Mouse (Mus musculus) gastrocnemius, adult 2 months (tissue): ENCODE results near the gene Spns2. TPM values are rescaled to one million over a fixed set of nuclear protein-coding genes. Genes with fewer than 3 reads are reported as not detected.

Experiments used
- DNase-seq: peaks from one replicate; pipeline ENCODE4 v3.0.0; 2022
- H3K27ac ChIP-seq: fragments of 200-600 bp; 2 replicates; pipeline ENCODE4 v1.8.1; 2022; ENCODE audit warnings: mild to moderate bottlenecking
- H3K4me3 ChIP-seq: fragments of 200-600 bp; 2 replicates; pipeline ENCODE4 v1.8.1; 2022; ENCODE audit warnings: mild to moderate bottlenecking, moderate library complexity
- CTCF ChIP-seq: fragments of 200-600 bp; IDR thresholded peaks from 2 replicates; pipeline ENCODE4 v1.8.1; 2022; ENCODE audit warnings: antibody characterized with exemption, mild to moderate bottlenecking, moderate library complexity
- intact Hi-C: fragments of 180-260 bp; cut with DNase I; formaldehyde crosslinking; loops from one replicate; pipeline ENCODE4 v1.15.1; 2025
- total RNA-seq, 2 experiments: library from RNA; stranded (reverse); gene quantifications; 2 replicates each; pipeline ENCODE4 v1.2.3; 2021

The Spns2 gene
- total RNA-seq, 2 experiments from 2014 or later, result 15.7 to 65.1 TPM

DNA sequence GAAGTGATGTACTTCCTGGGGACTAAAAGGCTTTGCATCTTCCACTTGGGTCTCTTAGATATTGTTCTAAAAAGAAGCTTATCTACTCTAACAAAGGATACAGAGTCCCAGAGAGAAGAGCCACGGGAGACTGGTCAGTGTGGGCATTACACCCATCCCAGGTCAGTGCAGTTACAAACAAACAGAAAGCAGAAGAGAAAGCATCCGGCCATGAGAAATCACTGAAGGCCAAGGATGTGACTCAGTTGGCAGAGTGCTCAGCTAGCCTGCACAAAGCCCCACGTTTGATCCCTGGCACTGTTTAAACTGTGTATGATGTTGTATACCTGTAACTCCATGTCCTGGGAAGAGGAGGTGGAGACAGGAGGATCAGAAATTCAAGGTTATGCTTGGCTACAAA is 30.2 kb upstream of the Spns2 start:
- no peak for TF ChIP-seq CTCF
- peak overlapping the region; percentile 48; the same call in 1 of the 2 replicates for H3K27ac ChIP-seq
- DNase-seq, result no peak
- no peak overlapping the region for H3K4me3 ChIP-seq
- intact Hi-C loops, result no loop called here

DNA sequence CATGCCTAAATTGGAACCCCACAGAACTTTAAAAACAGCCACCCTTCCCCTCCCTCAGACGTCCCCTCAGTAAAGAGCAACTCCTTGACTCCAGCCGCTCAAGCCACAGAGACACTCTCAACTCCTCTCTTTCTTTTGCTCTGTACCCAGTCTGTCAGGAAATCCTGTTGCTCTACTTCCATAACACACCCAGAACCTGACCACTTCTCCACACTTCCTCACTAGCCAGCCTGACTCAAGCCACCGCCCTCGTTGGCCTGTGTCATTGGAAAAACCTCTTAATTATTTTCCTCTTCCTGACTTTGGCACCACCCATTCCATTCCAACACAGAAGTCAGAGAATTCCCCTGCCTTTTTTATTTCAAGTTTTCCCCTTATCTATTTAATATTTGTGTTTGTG is 29.5 kb upstream of the Spns2 start:
- DNase-seq, result no peak
- intact Hi-C loops, result no loop called here

DNA sequence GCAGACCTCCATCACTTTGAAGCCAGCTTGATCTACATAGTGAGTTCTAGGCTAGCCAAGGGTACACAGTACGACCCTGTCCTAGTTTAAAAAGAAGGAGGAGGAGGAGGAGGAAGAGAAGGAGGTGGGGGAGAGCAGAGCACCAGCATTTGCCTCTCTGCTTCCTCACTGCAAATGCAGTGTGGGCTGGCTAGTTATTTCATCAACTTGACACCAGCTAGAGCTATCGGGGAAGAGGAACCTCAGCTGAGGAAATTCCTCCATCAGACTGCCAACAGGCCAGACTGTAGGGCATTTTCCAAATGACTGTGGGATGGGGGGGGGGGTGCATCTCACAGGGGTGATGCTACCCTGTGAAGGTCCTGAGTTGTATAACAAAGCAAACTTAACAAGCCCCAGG is 28.7 kb upstream of the Spns2 start:
- no peak for TF ChIP-seq CTCF
- Histone ChIP-seq H3K27ac (peak overlapping the region; percentile 31; the same call in 1 of the 2 replicates), H3K4me3 (no peak overlapping the region)
- intact Hi-C loops, result no loop called here
- DNase-seq, result no peak

More for the DNA sequence above, 29.5 kb upstream of the Spns2 start:
- Histone ChIP-seq H3K4me3 (no peak overlapping the region), H3K27ac (peak overlapping the region; percentile 48; the same call in 1 of the 2 replicates)
- no peak for TF ChIP-seq CTCF

DNA sequence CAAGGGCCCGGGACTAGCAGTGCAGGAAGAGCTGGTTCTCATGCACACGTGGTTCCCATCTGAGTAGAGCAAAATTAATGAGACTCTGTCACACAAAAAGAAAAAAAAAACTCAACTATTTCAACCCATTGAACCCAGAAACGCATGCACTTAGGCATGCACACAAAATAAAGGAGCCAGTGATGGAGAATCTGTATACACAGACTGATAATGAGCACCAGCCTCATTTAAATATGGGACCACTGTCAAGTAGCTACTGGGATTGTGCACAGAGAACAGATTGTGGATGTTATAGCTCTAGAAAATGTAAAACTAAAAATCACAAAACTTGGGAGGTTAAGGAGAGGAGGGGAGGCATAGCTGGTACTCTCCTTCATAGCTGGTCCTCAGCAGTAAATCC is 25.3 kb upstream of the Spns2 start:
- intact Hi-C loops, result no loop called here
- DNase-seq, result no peak
- TF ChIP-seq CTCF, result no peak
- Histone ChIP-seq H3K27ac (no peak overlapping the region), H3K4me3 (no peak overlapping the region)

DNA sequence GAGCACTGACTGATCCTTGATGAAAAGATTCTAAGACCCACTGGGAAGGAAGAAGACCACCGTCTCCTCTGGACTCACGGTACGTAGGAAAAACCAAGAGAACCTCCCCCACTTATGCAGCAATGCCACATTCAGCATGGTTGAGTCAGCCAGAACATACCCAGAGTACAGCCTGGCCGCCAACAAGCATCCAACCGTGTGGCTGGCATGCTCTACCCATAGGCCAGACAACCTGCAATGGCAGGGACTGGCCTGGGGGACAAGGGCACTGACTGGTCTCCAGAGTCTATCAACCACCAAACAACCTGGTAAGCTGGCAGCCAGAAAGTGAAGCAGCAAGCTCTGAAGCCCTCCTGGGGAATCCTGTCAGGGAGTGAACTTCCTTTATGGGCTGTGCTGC is 18.9 kb upstream of the Spns2 start:
- DNase-seq, result no peak
- no peak for TF ChIP-seq CTCF
- intact Hi-C loops, result loop anchor here (5.0 kb wide), 1 partner anchor 44 kb away; the partner anchor contains the start of gene Spns3
- Histone ChIP-seq H3K4me3 (no peak overlapping the region), H3K27ac (peak overlapping the region; percentile 70)

DNA sequence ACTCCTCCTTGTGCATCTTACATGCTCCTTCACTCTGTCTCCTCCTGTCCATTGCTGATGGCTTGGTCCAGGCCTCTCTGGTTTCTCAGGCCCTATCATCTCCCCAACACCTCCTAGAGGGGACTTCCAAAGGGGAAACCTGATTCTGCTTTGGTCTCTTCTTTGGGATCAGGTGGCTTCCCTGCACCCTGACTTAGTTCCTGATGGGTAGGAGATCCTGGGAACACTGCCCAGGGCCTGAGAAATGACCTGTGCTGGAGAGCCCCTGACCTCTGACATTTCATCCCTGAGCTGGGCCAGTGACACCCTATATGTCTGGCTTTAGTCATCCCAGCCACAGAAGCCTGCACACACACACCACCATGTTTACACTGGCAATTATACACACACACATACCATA is 17.9 kb upstream of the Spns2 start:
- Histone ChIP-seq H3K27ac (peak overlapping the region; percentile 76), H3K4me3 (no peak overlapping the region)
- DNase-seq, result peak; percentile 89
- no peak for TF ChIP-seq CTCF
- intact Hi-C loops, result loop anchor here (1.0 to 5.0 kb wide), 2 partner anchors 14 to 45 kb away; partner anchors contain the start of gene Spns3

DNA sequence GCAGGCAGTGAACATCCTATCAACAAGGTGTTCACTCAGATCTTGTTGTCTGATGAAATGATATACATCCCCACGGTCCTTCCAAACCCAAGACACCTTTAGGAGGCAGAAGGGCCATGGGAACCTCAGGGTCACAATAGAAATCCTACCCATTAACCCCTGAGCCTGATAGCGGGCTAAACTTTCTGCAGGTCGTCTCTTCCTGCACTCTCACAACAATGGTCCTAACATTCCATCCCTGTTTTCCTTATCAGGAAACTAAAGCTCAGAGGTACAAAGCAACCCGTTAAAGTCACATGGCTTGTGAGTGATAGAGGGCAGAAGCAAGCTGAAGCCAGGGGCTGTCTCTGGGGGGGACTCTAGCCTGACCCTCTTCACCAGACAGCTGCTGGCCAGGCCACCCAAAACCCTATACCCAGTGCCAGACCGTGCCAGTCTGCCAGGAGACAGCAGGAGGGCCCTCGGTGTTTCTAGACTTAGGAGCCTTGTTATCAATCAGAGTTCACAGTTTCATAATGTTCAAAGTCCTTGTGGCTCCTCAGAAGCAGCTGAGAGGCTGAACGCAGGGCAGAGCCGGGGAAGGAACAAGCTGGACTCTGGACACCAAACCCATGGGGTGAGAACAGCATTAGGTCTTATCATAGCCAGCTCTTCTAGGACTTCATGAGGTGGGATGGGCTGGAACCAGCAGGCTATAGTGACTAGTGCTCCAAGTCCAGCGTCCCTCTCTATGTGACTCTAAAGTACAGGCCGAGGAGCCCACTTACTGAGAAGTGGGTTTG is 14.5 kb upstream of the Spns2 start:
- no peak overlapping the region for H3K4me3 ChIP-seq
- TF ChIP-seq CTCF, result no peak
- intact Hi-C loops, result no loop called here
- H3K27ac ChIP-seq, result no peak overlapping the region
- DNase-seq, result no peak

DNA sequence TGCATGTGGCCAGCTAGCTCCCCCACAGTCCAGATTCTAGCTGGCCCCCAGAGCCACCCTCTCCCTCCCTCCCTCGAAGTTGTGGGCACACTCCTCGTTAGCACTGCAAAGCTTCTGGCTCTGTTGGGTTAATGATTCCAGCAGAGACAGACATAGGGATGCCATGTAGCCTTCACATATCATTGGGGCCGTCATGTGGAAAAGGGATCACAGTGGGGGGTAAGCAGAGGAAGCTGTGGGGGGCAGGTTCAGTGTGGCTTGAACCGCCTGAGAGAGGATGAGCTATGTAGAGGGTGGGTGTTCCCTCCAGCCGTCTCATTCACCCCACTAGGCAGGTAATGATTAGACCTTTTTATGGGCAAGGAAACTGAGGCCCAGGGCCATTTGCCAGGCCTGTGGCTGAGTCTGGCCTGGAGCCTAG is 13.8 kb upstream of the Spns2 start:
- H3K27ac ChIP-seq, result no peak overlapping the region
- no peak for DNase-seq
- no peak for TF ChIP-seq CTCF
- no peak overlapping the region for H3K4me3 ChIP-seq
- intact Hi-C loops, result no loop called here

DNA sequence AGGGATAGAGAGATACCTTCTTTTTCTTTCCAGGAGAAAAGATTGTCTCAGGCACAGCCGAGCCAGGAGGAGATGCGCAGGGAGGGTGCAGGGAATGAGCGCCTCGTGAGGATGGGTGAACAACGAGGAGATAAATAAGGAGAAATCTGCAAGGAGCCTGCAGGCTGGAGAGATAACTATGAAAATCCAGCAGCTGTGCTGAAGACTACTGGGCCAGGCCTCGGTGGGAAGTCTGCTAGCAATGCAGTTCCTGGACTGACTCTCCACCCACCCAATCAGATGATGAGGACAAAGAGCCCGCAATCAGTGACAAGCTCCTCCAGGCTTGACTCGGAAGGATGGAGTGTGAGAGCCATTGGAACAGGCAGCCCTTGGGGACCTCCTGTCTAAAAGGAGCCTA is 12.5 kb upstream of the Spns2 start:
- intact Hi-C loops, result no loop called here
- no peak for DNase-seq
- Histone ChIP-seq H3K27ac (no peak overlapping the region), H3K4me3 (no peak overlapping the region)
- TF ChIP-seq CTCF, result no peak

DNA sequence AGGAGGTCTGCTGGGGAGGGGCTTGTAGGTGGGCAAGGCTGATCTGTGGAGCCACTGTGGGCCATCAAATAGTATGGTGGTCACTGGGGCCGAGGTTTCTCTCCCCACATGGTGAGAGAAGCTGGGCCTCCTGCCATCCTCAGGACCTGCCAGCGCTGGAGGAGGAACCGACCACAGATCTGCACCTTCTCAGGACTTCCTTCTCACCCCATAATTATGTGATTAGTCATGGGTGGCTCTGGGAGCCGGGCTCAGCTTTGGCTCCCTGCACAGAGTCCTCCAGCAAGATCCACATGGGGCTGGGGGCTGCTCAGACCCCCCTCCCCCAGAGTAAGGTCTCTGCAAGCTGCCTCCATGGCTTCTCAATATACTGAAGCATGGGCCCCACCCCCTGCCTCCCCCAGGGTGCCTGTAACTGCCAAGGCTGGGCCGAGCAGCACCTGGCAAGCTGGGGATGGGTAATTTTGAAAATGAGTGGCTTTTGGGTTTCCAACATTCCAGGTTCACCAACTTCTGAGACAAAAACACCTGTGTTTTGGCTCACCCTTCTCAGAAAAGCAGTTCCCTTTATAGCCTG is 11.8 kb upstream of the Spns2 start:
- TF ChIP-seq CTCF, result no peak
- no peak overlapping the region for H3K4me3 ChIP-seq
- H3K27ac ChIP-seq, result no peak overlapping the region
- intact Hi-C loops, result no loop called here
- DNase-seq, result no peak

DNA sequence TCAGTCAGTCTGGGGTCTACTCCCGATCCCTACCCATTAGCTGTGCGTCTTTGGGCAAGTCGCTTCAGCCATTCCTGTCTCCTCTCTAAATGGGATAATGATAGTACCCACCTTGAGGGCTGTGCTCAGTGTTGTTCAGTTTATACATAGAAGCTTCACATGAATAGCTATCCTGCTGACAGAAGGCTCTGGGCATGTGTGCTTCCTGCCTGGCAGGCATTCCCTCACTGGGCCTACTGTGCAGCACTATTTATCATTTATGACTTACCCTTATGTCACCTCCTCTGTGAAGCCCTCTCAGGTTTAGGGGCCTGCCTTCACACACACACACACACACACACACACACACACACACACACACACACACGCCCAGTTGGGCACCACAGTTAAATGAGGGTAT is 10.4 kb upstream of the Spns2 start:
- Histone ChIP-seq H3K4me3 (no peak overlapping the region), H3K27ac (no peak overlapping the region)
- intact Hi-C loops, result no loop called here
- TF ChIP-seq CTCF, result no peak
- DNase-seq, result no peak

DNA sequence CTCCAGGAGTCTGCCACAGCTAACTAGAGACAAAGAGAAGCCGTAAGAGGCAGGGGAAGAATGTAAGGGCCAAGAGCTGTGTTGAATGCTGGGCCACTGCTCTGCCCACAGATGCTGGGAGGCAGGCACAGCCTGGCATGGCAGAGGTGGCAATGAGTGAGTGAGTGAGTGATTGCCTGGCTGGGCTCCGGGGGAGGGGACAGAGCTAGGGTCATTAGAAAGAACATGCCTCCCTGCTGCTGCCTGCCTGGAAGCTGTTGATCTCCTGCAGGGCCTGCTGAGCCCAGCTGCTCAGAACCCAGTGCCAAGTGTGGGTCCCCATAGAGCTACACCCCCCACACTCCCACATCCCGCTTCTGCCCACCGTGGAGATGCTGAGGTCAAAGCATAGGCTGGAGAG is 7.7 kb upstream of the Spns2 start:
- Histone ChIP-seq H3K27ac (no peak overlapping the region), H3K4me3 (no peak overlapping the region)
- DNase-seq, result no peak
- TF ChIP-seq CTCF, result no peak
- intact Hi-C loops, result no loop called here

DNA sequence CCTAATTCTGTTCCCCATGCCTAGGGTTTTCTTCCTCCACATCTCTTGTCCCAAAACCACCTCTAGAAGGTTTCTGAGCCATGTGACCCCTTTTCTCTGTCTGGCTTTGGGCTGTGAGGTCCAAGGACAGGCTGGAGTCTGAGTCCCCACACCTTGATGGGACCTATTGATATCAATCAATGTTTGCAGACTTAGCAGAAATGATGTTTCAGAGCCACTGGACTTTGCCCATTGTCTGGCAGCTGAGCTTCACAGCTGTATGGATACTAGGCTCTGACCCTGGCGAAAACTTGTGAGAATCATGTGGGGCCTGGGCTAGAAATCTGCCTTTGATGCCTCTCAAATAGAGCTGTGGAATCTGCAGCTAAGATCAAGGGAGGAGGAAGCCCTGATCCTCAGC is 7.1 kb upstream of the Spns2 start:
- no peak for TF ChIP-seq CTCF
- H3K4me3 ChIP-seq, result no peak overlapping the region

DNA sequence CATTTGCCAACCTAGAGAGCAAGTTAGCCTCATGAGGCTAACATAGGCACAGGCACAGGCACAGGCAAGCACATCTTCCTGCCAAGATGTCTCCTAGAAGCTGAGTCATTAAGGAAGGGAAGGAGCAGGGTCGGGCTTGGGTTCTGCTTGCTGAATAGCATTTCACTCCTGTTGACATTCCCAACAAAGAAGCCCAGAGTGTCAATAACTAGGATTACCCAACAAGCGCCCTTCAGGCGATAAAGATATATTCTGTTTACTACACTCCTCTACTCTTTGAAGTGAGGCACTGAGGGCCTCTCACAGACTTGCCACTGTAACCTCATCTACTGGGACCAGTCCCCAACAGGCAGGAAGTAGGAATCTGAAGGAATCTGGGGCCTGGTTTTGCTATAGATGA is 6.4 kb upstream of the Spns2 start:
- no peak for DNase-seq
- intact Hi-C loops, result no loop called here
- TF ChIP-seq CTCF, result no peak
- Histone ChIP-seq H3K4me3 (no peak overlapping the region), H3K27ac (peak overlapping the region; percentile 64)

More for the DNA sequence above, 7.1 kb upstream of the Spns2 start:
- no peak for DNase-seq
- intact Hi-C loops, result no loop called here
- H3K27ac ChIP-seq, result no peak overlapping the region
